Mouse (Mus musculus): ENCODE data around the gene Olfr1311.
"Not testable (repeated sequence)": the region's sequence is repeated elsewhere in the genome, so short reads cannot be mapped to it uniquely, and the experiment has no call there.

Gene Olfr1311

GRCm38 (mm10) chr2:112024312-112024711 is at the start of gene Olfr1311:
Olfr1311 (minus strand) TSS chr2:112024412.
- in situ Hi-C loops (cut with MboI; ENCODE audit: unreplicated experiment in 2 of 2): no loop called here

- in situ Hi-C loops (cut with MboI; ENCODE audit: unreplicated experiment in 2 of 2): no loop called here
These were observed 25.9 kb upstream of the Olfr1311 start, which contains the start of gene Olfr1312 for GRCm38 (mm10) chr2:112050138-112050537. Olfr1312 (minus strand) TSS chr2:112050238.

GRCm38 (mm10) chr2:112026971-112027370 is 2.8 kb upstream of the Olfr1311 start:
- in situ Hi-C loops (cut with MboI; ENCODE audit: unreplicated experiment in 2 of 2): not testable (repeated sequence)

- in situ Hi-C loops (cut with MboI; ENCODE audit: unreplicated experiment in 2 of 2): no loop called here
These were observed 9.3 kb downstream of the Olfr1311 start for GRCm38 (mm10) chr2:112014900-112015299.

- in situ Hi-C loops (cut with MboI; ENCODE audit: unreplicated experiment in 2 of 2): no loop called here
These were observed 11.6 kb downstream of the Olfr1311 start, which contains the start of gene Olfr1310 for GRCm38 (mm10) chr2:112012608-112013007. Olfr1310 (minus strand) TSS chr2:112012708.

GRCm38 (mm10) chr2:111990181-111990580 is 34.0 kb downstream of the Olfr1311 start, which contains the start of gene Olfr1309:
Olfr1309 (minus strand) TSS chr2:111990281.
- in situ Hi-C loops (cut with MboI; ENCODE audit: unreplicated experiment in 2 of 2): no loop called here
